Mouse (Mus musculus) embryonic facial prominence, embryonic 11.5 days (tissue): ENCODE measurements around the gene Rps2. TPM values are rescaled to one million over a fixed set of nuclear protein-coding genes. Genes with fewer than 3 reads are reported as not detected.

ENCODE experiments used
- ATAC-seq: fragments of 200-750 bp; cut with Nextera tagmentation; replicated peaks from 2 replicates; pipeline ENCODE4 v1.8.0; 2017; ENCODE audit warnings: low read depth; ENCODE audit not compliant: insufficient number of reproducible peaks, low FRiP score, low TSS enrichment
- DNase-seq: peaks from one replicate; pipeline ENCODE4 v3.0.0-alpha.2; 2015; ENCODE audit warnings: low spot score
- H3K27ac ChIP-seq: fragments of 300-500 bp; sonication (generic); replicated peaks from 2 replicates; pipeline ENCODE4 v1.5.1; 2014; ENCODE audit warnings: mild to moderate bottlenecking, low read depth, low read length, control low read depth
- H3K27me3 ChIP-seq: fragments of 300-500 bp; sonication (generic); 2 replicates; pipeline ENCODE4 v1.6.1; 2014; ENCODE audit warnings: mild to moderate bottlenecking, low read length, moderate library complexity, mixed read lengths; ENCODE audit not compliant: control insufficient read depth, insufficient read depth
- H3K36me3 ChIP-seq: fragments of 300-500 bp; sonication (generic); replicated peaks from 2 replicates; pipeline ENCODE4 v1.6.1; 2014; ENCODE audit warnings: low read depth, mild to moderate bottlenecking, low read length, moderate library complexity, mixed read lengths; ENCODE audit not compliant: control insufficient read depth, insufficient read depth
- H3K4me1 ChIP-seq: fragments of 300-500 bp; sonication (generic); 2 replicates; pipeline ENCODE4 v1.6.1; 2014; ENCODE audit warnings: low read length, mixed read lengths; ENCODE audit not compliant: control insufficient read depth, insufficient read depth
- H3K4me2 ChIP-seq: fragments of 300-500 bp; sonication (generic); 2 replicates; pipeline ENCODE4 v1.6.1; 2014; ENCODE audit warnings: low read depth, mild to moderate bottlenecking, control low read depth, low read length, moderate library complexity
- H3K4me3 ChIP-seq: fragments of 300-500 bp; sonication (generic); 2 replicates; pipeline ENCODE4 v1.5.1; 2014; ENCODE audit warnings: low read depth, low read length, control low read depth
- H3K9ac ChIP-seq: fragments of 300-500 bp; sonication (generic); replicated peaks from 2 replicates; pipeline ENCODE4 v1.6.1; 2014; ENCODE audit warnings: mild to moderate bottlenecking, control low read depth, low read length
- H3K9me3 ChIP-seq: fragments of 300-500 bp; sonication (generic); replicated peaks from 2 replicates; pipeline ENCODE4 v1.6.1; 2016; ENCODE audit warnings: mild to moderate bottlenecking, low read length, inconsistent platforms, mixed read lengths; ENCODE audit not compliant: control insufficient read depth
- WGBS: fragments of 180-500 bp; shearing (Covaris S2); extraction: QIAGEN DNeasy Blood & Tissue Kit; methylation state at CpG from one replicate; pipeline ENCODE4 v1.1.7; 2014; 5-methylcytosine and 5-hydroxymethylcytosine counted together
- polyA plus RNA-seq: library from polyadenylated mRNA; unstranded; fragments of >200 nt; fragmentation: Nextera tagmentation; extraction: Ambion mirVana; gene quantifications from 2 replicates; pipeline ENCODE4 v1.2.1, GENCODE M21; 2014

The Rps2 gene
- polyA plus RNA-seq, 1 experiment from 2014 or later = 1,371 TPM

DNA sequence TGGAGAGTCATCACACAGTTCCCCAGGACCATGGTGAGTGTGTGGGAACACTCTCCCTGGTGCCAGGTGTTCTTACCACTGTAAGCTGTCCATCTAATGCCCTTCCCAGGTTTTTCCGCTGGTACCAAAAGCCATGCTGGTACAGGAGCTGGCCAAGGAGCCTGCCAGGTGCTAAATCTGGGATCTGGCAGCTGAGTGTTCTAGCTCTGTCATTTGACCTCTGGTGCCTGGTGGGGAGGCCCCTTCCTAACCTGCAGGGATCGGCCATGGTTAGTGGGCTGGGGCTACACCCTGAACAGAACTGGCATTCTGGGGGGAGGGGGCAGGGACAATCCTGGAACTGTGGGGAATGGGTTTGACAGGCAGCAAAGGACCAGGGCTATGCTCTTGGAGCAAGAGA lies 9.7 kb downstream of the Rps2 start, which contains the start of gene Rpl3l:
Gene Rpl3l (plus strand): TSS at position 203 of the 400 bp plus-strand sequence.
- ATAC-seq = no peak
- H3K9ac ChIP-seq = no peak within 1 kb of the TSS
- H3K27me3 ChIP-seq = no peaks in the 10 kb centered on the region
- no peak within 1 kb of the TSS for H3K4me2 ChIP-seq
- H3K9me3 ChIP-seq = no peaks in the 10 kb centered on the region
- H3K4me3 ChIP-seq = no peak within 1 kb of the TSS
- H3K27ac ChIP-seq = no peak within 1 kb of the TSS
- no peak for DNase-seq
- H3K36me3 ChIP-seq = no peaks in the 10 kb centered on the region
- no peaks in the 10 kb centered on the region; the same call in 1 of the 2 replicates for H3K4me1 ChIP-seq
- WGBS = 76% methylated on average over 2 of the region's 2 CpGs

DNA sequence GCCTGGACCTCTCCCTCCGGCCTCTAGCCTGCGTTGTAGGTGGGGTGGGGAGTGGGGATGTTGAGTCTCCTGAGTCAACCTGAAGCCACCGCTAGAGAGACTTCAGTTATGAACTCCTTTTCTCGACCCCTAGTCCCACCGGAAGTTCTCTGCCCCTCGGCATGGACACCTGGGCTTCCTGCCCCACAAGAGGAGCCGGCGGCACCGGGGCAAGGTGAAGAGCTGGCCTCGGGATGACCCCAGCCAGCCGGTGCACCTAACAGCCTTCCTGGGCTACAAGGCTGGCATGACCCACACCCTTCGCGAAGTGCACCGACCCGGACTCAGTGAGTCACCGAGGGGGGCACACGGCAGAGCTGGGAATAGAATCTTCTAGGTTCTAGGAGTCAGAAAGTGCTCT lies 10.3 kb downstream of the Rps2 start:
- H3K9me3 ChIP-seq = no peaks in the 10 kb centered on the region
- no peak overlapping the region for H3K9ac ChIP-seq
- H3K27ac ChIP-seq = no peak overlapping the region
- H3K4me2 ChIP-seq = no peak overlapping the region
- H3K4me1 ChIP-seq = no peaks in the 10 kb centered on the region; the same call in 1 of the 2 replicates
- no peak for DNase-seq
- H3K36me3 ChIP-seq = no peaks in the 10 kb centered on the region
- 68% methylated on average over 17 of the region's 17 CpGs for WGBS
- no peaks in the 10 kb centered on the region for H3K27me3 ChIP-seq
- no peak for ATAC-seq
- H3K4me3 ChIP-seq = no peak overlapping the region

DNA sequence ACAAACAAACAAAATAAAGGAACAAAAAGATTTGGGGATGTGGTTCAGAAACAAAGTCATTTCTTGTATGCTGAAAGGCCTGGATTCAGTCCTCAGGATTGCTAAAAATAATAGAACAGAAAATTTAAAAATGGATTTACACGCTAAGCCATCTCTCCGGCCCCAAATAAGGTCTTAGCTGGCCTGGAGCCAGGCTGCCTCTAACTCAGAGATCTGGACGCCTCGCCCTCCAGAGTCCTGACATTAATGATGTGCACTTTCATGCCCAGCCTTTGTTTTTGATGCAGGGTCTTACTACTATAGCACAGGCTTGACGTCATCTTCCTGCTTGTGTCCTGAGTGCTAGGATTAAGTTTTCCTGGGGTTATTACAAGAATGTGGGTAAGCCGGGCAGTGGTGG lies 11.2 kb downstream of the Rps2 start:
- no peaks in the 10 kb centered on the region for H3K4me1 ChIP-seq
- no peak overlapping the region for H3K27ac ChIP-seq
- H3K4me2 ChIP-seq = no peak overlapping the region
- H3K9ac ChIP-seq = no peak overlapping the region
- 82% methylated on average over 6 of the region's 6 CpGs for WGBS
- no peaks in the 10 kb centered on the region for H3K36me3 ChIP-seq
- no peaks in the 10 kb centered on the region for H3K9me3 ChIP-seq
- H3K4me3 ChIP-seq = no peak overlapping the region
- ATAC-seq (no peak), DNase-seq (no peak)
- H3K27me3 ChIP-seq = no peaks in the 10 kb centered on the region

DNA sequence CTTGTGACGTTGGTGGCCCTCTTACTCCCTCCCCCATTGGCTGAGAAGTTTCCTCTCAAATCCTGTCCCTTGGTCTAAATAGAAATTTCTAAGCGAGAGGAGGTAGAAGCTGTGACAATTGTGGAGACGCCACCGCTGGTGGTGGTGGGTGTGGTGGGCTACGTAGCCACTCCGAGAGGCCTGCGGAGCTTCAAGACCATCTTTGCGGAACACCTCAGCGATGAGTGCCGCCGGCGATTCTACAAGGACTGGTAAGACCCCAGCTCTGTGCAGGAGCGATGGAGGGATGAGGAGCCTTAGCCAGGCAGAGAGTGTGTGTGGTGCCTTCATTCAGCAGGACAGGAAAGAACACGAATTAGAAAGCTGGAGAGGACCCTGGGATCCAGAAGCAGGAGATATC lies 12.9 kb downstream of the Rps2 start:
- ATAC-seq = no peak
- no peak overlapping the region for H3K4me2 ChIP-seq

DNA sequence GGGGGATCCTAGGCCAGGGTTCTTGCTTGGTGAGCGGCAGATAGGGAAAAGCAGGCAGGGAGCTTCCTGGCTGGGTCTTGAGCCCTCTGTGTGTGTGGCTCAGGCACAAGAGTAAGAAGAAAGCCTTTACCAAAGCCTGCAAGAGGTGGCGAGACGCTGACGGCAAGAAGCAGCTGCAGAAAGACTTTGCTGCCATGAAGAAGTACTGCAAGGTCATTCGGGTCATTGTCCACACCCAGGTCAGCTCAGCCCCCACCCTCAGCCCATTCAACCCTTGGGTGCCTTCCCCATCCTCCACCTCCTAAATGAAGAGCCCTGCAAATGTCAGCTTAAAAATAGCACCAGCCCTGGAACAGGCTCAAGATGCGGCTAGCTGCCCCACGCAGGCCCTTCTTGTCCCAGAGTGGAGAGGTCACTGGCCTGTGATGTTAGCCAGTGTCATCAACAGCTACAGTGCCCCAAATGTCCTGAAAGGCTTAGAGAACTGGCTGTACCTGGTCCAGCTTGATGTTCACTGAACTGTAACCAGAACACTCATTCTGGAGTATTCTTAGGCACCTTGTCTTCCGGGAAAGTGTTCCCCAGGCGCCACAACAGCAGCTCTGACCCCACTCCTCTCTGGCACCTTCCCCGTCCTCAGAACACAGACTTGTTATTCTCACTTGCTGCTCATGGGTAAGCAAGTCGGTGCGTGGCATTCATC lies 14.5 kb downstream of the Rps2 start:
- Histone ChIP-seq H3K4me2 (no peak overlapping the region), H3K9ac (no peak overlapping the region), H3K36me3 (no peaks in the 10 kb centered on the region), H3K27me3 (no peaks in the 10 kb centered on the region), H3K27ac (no peak overlapping the region), H3K9me3 (no peaks in the 10 kb centered on the region), H3K4me1 (no peaks in the 10 kb centered on the region), H3K4me3 (no peak overlapping the region)
- ATAC-seq = no peak
- no peak for DNase-seq
- WGBS = 84% methylated on average over 12 of the region's 12 CpGs

More for the DNA sequence above, 12.9 kb downstream of the Rps2 start:
- Histone ChIP-seq H3K27ac (no peak overlapping the region), H3K36me3 (no peaks in the 10 kb centered on the region), H3K4me3 (no peak overlapping the region), H3K4me1 (no peaks in the 10 kb centered on the region), H3K9me3 (no peaks in the 10 kb centered on the region), H3K9ac (no peak overlapping the region), H3K27me3 (no peaks in the 10 kb centered on the region)
- DNase-seq = no peak
- 81% methylated on average over 14 of the region's 14 CpGs for WGBS

DNA sequence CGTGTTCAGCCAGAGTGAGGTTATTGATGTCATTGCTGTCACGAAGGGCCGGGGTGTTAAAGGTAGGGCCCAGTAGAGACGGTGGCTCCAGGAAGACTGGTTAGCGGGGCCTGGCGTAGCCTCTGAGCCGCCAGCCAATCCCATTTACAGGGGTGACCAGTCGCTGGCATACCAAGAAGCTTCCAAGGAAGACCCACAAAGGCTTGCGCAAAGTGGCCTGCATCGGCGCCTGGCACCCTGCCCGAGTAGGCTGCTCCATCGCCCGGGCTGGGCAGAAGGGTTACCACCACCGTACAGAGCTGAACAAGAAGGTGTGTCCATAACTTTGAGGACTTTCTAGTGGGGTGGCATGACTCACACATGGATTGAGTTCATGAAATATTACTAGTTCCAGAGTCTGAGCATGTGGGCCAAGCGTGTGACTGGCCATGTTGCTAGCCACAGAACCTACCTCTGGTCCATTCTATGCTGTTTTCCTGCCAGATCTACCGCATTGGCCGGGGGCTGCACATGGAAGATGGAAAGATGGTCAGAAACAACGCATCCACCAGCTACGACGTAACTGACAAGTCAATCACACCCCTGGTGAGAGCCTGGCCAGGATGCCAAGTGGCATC lies 15.6 kb downstream of the Rps2 start:
- Histone ChIP-seq H3K4me2 (no peak overlapping the region), H3K27ac (no peak overlapping the region), H3K36me3 (no peaks in the 10 kb centered on the region), H3K9ac (no peak overlapping the region), H3K4me3 (no peak overlapping the region), H3K27me3 (no peaks in the 10 kb centered on the region), H3K4me1 (no peaks in the 10 kb centered on the region), H3K9me3 (no peaks in the 10 kb centered on the region)
- DNase-seq (no peak), ATAC-seq (no peak)
- WGBS = 92% methylated on average over 21 of the region's 21 CpGs

DNA sequence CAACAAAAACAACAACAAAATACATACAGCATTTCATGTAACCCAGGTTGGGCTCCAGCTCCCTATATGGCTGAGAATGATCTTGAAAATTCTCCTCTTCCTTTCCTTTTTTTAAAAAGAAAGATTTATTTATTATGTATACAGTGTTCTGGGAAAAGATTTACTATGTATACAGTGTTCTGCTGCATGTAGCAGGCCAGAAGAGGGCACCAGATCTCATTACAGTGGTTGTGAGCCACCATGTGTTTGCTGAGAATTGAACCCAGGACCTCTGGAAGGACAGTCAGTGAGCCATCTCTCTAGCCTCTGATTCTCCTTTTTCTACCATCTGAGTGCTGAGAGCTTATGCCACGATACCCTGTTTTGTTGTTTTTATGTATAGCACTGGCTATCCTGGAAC lies 16.6 kb downstream of the Rps2 start:
- Histone ChIP-seq H3K27me3 (no peaks in the 10 kb centered on the region), H3K9me3 (no peaks in the 10 kb centered on the region), H3K9ac (no peak overlapping the region), H3K4me1 (no peaks in the 10 kb centered on the region), H3K27ac (no peak overlapping the region), H3K4me3 (no peak overlapping the region), H3K4me2 (no peak overlapping the region), H3K36me3 (no peaks in the 10 kb centered on the region)
- 77% methylated on average over 1 of the region's 1 CpGs for WGBS
- DNase-seq = no peak
- no peak for ATAC-seq

DNA sequence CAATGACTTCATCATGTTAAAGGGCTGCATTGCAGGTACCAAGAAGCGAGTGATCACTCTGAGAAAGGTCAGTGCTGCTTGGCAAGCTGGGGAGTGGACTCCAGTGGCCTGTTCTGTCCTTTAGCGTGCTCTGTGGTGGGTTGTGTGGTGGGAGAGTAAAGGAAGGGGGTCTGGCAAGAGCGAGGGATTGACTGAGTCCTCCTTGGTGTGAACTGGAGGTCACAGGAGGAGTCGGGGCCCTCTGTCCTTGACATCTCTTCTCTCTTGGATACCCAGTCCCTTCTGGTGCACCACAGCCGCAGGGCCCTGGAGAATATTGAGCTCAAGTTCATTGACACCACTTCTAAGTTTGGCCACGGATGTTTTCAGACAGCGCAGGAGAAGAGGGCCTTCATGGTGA lies 17.5 kb downstream of the Rps2 start:
- no peak for DNase-seq
- Histone ChIP-seq H3K27me3 (no peaks in the 10 kb centered on the region), H3K4me1 (no peaks in the 10 kb centered on the region), H3K36me3 (no peaks in the 10 kb centered on the region), H3K9ac (no peak overlapping the region), H3K4me3 (no peak overlapping the region), H3K9me3 (no peaks in the 10 kb centered on the region), H3K4me2 (no peak overlapping the region), H3K27ac (no peak overlapping the region)
- ATAC-seq = no peak
- 84% methylated on average over 7 of the region's 7 CpGs for WGBS
